Mouse (Mus musculus) limb, embryonic 12.5 days (tissue): ENCODE results near the gene Pdlim5. TPM values are rescaled to one million over a fixed set of nuclear protein-coding genes. Genes with fewer than 3 reads are reported as not detected.
"Not testable (repeated sequence)": the region's sequence is repeated elsewhere in the genome, so short reads cannot be mapped to it uniquely, and the experiment has no call there.

ENCODE experiments used
- ATAC-seq: fragments of 200-750 bp; cut with Nextera tagmentation; 2 replicates; pipeline ENCODE4 v1.8.0; 2017; ENCODE audit warnings: low read depth, moderate TSS enrichment; ENCODE audit not compliant: insufficient number of reproducible peaks, insufficient read depth, low FRiP score, low TSS enrichment
- H3K27ac ChIP-seq: fragments of 300-500 bp; sonication (generic); 2 replicates; pipeline ENCODE4 v1.5.1; 2016; ENCODE audit warnings: mild to moderate bottlenecking, moderate library complexity
- H3K27me3 ChIP-seq: fragments of 300-500 bp; sonication (generic); 2 replicates; pipeline ENCODE4 v1.6.1; 2016; ENCODE audit warnings: mild to moderate bottlenecking, moderate library complexity
- H3K36me3 ChIP-seq: fragments of 300-500 bp; sonication (generic); 2 replicates; pipeline ENCODE4 v1.6.1; 2016; ENCODE audit warnings: mild to moderate bottlenecking, moderate library complexity
- H3K4me1 ChIP-seq: fragments of 300-500 bp; sonication (generic); replicated peaks from 2 replicates; pipeline ENCODE4 v1.6.1; 2016
- H3K4me2 ChIP-seq: fragments of 300-500 bp; sonication (generic); 2 replicates; pipeline ENCODE4 v1.6.1; 2016; ENCODE audit warnings: mild to moderate bottlenecking, moderate library complexity
- H3K4me3 ChIP-seq: fragments of 300-500 bp; sonication (generic); replicated peaks from 2 replicates; pipeline ENCODE4 v1.5.1; 2016; ENCODE audit warnings: mild to moderate bottlenecking
- H3K9ac ChIP-seq: fragments of 300-500 bp; sonication (generic); replicated peaks from 2 replicates; pipeline ENCODE4 v1.6.1; 2016; ENCODE audit warnings: mild to moderate bottlenecking, moderate library complexity
- H3K9me3 ChIP-seq: fragments of 300-500 bp; sonication (generic); 2 replicates; pipeline ENCODE4 v1.6.1; 2016; ENCODE audit warnings: mild to moderate bottlenecking, moderate library complexity
- WGBS: fragments of 180-500 bp; shearing (Covaris S2); methylation state at CpG from one replicate; pipeline ENCODE4 v1.1.7; 2016; 5-methylcytosine and 5-hydroxymethylcytosine counted together
- polyA plus RNA-seq: library from polyadenylated mRNA; unstranded; fragments of >200 nt; fragmentation: Nextera tagmentation; extraction: Ambion mirVana; gene quantifications from 2 replicates; pipeline ENCODE4 v1.2.1, GENCODE M21; 2016

Pdlim5 gene
- polyA plus RNA-seq, 1 experiment from 2014 or later: 12.1 TPM

GRCm38 (mm10) chr3:142222471-142223103 lies 172.9 kb downstream of the Pdlim5 start:
- Histone ChIP-seq H3K27me3 (peaks cover 66% of the 10 kb centered on the region), H3K36me3 (no peaks in the 10 kb centered on the region), H3K27ac (peak overlapping the region; percentile 54; the same call in 1 of the 2 replicates), H3K9me3 (no peaks in the 10 kb centered on the region), H3K4me1 (peaks cover 48% of the 10 kb centered on the region), H3K9ac (no peak overlapping the region), H3K4me3 (no peak overlapping the region), H3K4me2 (no peak overlapping the region)
- peak; percentile 73 for ATAC-seq
- 46% methylated on average over 7 of the region's 7 CpGs for WGBS

DNA sequence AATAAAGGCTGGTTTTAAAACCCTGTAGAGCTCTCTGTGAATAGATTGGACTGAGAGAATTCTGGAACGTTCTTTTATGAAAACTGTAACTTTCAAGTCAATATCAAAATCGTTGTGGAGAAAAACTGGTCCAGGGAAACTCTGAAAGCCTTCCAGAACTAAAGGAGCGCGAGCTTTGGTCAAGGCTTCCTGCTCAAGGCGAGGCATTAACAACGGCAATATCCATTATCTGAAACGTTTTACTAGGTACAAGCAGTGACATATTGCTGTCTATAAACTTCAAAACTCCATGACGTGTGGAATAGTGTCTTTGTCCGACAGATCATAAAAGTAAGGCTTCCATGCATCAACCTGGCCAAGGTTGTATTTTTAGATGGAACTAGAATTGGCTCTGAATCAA lies 175.6 kb downstream of the Pdlim5 start:
- no peaks in the 10 kb centered on the region for H3K36me3 ChIP-seq
- no peak overlapping the region for H3K4me3 ChIP-seq
- peaks cover 60% of the 10 kb centered on the region for H3K27me3 ChIP-seq
- H3K9me3 ChIP-seq: no peaks in the 10 kb centered on the region
- no peak overlapping the region for H3K27ac ChIP-seq
- H3K9ac ChIP-seq: no peak overlapping the region
- ATAC-seq: no peak
- WGBS: 63% methylated on average over 9 of the region's 9 CpGs
- H3K4me1 ChIP-seq: peaks cover 32% of the 10 kb centered on the region
- no peak overlapping the region for H3K4me2 ChIP-seq

GRCm38 (mm10) chr3:142212821-142213220 lies 182.7 kb downstream of the Pdlim5 start:
- Histone ChIP-seq H3K4me1 (peaks cover 33% of the 10 kb centered on the region), H3K4me3 (no peak overlapping the region), H3K9me3 (no peaks in the 10 kb centered on the region), H3K9ac (no peak overlapping the region), H3K27ac (no peak overlapping the region), H3K27me3 (peaks cover 35% of the 10 kb centered on the region), H3K36me3 (no peaks in the 10 kb centered on the region), H3K4me2 (no peak overlapping the region)
- 7% methylated on average over 2 of the region's 2 CpGs for WGBS
- ATAC-seq: peak; percentile 43; the same call in 1 of the 2 replicates

GRCm38 (mm10) chr3:142212186-142212585 lies 183.3 kb downstream of the Pdlim5 start:
- Histone ChIP-seq H3K4me3 (no peak overlapping the region), H3K36me3 (no peaks in the 10 kb centered on the region), H3K9ac (no peak overlapping the region), H3K27me3 (peaks cover 35% of the 10 kb centered on the region), H3K4me1 (peaks cover 33% of the 10 kb centered on the region), H3K27ac (no peak overlapping the region), H3K9me3 (no peaks in the 10 kb centered on the region), H3K4me2 (no peak overlapping the region)
- no peak for ATAC-seq
- WGBS: 26% methylated on average over 3 of the region's 3 CpGs

DNA sequence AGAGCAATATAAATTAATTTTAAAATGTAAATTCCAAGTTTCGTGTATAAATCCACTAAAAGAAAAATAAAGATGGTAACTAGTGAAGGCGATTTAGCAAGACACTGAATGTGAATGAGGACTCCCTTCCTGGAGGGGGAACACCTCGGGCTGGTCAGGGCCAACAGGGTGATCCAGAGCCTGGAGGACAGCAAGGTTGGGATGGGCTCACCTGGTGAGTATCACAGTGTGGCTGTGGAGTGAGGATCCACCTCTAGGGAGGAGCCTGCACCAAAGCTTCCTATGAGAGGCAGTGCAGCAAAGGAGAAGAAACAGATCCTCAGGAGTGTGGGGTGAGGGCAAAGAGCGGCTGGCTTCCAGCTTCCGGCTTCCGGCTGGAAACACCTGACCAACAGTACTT lies 185.5 kb downstream of the Pdlim5 start:
- 50% methylated on average over 6 of the region's 6 CpGs for WGBS
- Histone ChIP-seq H3K9me3 (no peaks in the 10 kb centered on the region), H3K36me3 (no peaks in the 10 kb centered on the region), H3K4me3 (no peak overlapping the region), H3K9ac (no peak overlapping the region), H3K27me3 (peaks cover 16% of the 10 kb centered on the region), H3K4me2 (no peak overlapping the region), H3K4me1 (peaks cover 35% of the 10 kb centered on the region), H3K27ac (no peak overlapping the region)
- ATAC-seq: no peak

- ATAC-seq: no peak
- 73% methylated on average over 11 of the region's 11 CpGs for whole genome bisulfite sequencing
- peaks cover 19% of the 10 kb centered on the region for H3K27me3 ChIP-seq
- H3K4me3 ChIP-seq: no peak overlapping the region
- no peak overlapping the region for H3K4me2 ChIP-seq
- no peaks in the 10 kb centered on the region for H3K36me3 ChIP-seq
- H3K9me3 ChIP-seq: no peaks in the 10 kb centered on the region
- no peak overlapping the region for H3K27ac ChIP-seq
- H3K4me1 ChIP-seq: peaks cover 33% of the 10 kb centered on the region
- H3K9ac ChIP-seq: no peak overlapping the region
Measured at GRCm38 (mm10) chr3:142209057-142209456, 186.4 kb downstream of the Pdlim5 start.

DNA sequence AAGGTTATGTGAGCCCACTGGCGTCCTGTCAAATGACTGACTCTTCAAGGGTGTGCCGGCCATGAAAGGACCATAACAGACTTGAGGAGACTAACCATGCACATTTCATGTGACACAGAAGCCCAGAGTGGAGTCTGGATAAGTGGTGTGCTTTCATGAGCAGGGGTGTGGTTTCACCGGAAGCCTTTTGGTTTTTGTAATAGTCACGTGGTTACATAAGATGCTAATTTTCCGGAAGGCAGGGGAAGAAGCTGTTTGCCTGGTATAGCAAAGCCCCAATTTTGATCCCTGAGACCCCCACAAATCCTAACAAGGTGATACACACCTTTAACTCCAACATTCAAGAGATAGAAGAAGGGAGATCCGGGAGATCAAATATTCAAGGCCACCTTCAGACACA lies 188.0 kb downstream of the Pdlim5 start:
- Histone ChIP-seq H3K9me3 (peaks cover 2% of the 10 kb centered on the region), H3K9ac (no peak overlapping the region), H3K4me1 (peaks cover 28% of the 10 kb centered on the region), H3K4me3 (no peak overlapping the region), H3K36me3 (no peaks in the 10 kb centered on the region), H3K27ac (no peak overlapping the region), H3K4me2 (no peak overlapping the region), H3K27me3 (peaks cover 19% of the 10 kb centered on the region)
- ATAC-seq: no peak
- 85% methylated on average over 6 of the region's 6 CpGs for WGBS

DNA sequence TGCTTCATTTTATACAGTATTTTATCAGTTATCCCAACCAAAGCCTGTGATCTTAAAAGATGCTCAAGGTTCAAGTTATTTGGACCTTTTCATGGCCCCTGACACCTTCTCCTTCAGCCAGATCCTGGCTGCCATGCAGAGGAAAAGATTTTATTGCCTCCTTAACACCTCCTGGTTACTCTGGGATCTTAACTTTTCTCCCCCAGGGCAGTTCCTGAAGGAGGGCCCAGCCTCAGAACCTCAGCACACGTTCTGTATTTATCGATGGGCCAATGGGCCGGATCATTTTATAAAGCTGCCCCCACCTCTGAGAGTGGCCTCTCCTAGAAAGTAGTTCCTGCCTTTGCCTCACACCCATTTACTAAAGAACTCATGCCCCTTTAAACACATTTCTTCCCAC lies 189.2 kb downstream of the Pdlim5 start:
- Histone ChIP-seq H3K4me1 (peaks cover 21% of the 10 kb centered on the region), H3K27me3 (peaks cover 19% of the 10 kb centered on the region), H3K4me2 (no peak overlapping the region), H3K4me3 (no peak overlapping the region), H3K27ac (no peak overlapping the region), H3K9me3 (peaks cover 6% of the 10 kb centered on the region), H3K9ac (no peak overlapping the region), H3K36me3 (no peaks in the 10 kb centered on the region)
- no peak for ATAC-seq
- 37% methylated on average over 3 of the region's 3 CpGs for WGBS

GRCm38 (mm10) chr3:142196142-142196541 lies 199.4 kb downstream of the Pdlim5 start:
- H3K36me3 ChIP-seq: no peaks in the 10 kb centered on the region
- H3K4me3 ChIP-seq: no peak overlapping the region
- no peak overlapping the region for H3K27ac ChIP-seq
- no peaks in the 10 kb centered on the region for H3K27me3 ChIP-seq
- 83% methylated on average over 8 of the region's 8 CpGs for WGBS
- ATAC-seq: no peak
- H3K4me1 ChIP-seq: 0 out of 2 replicates have a peak, but pooled peaks cover 3% of the 10 kb centered on the region
- no peaks in the 10 kb centered on the region for H3K9me3 ChIP-seq
- H3K4me2 ChIP-seq: no peak overlapping the region
- no peak overlapping the region for H3K9ac ChIP-seq

GRCm38 (mm10) chr3:142191627-142192026 lies 203.9 kb downstream of the Pdlim5 start:
- H3K4me2 ChIP-seq, H3K27ac ChIP-seq, ATAC-seq: not testable (repeated sequence)

More at GRCm38 (mm10) chr3:142191627-142192026, 203.9 kb downstream of the Pdlim5 start:
- not testable (repeated sequence) for H3K27me3 ChIP-seq, H3K9me3 ChIP-seq, H3K36me3 ChIP-seq, H3K9ac ChIP-seq, H3K4me3 ChIP-seq, H3K4me1 ChIP-seq
